ENCODE assay signal across 22 mouse cellular contexts in genomic region chr2:52315737-52316136, GRCm38 (mm10).
DNase-seq lines count a peak whose midpoint lies in the region; ATAC-seq and TF ChIP-seq lines count a peak whose summit lies in the region.
"Had no signal": no experiment of that assay in that cellular context is flagged by ENCODE, and none has a peak within 500 bp of the region (broad histone marks: within the 10 kb centered on the region; RNA-seq: fewer than 3 reads in every experiment).

No protein-coding gene starts in this region.

- no peak overlapping the region for H3K27ac ChIP-seq in hindbrain, postnatal 0 days
- H3K27ac ChIP-seq: forebrain, embryonic 12.5 days; heart, adult 2 months; hindbrain, embryonic 15.5 days; liver, embryonic 13.5 days; midbrain, embryonic 15.5 days; neural tube, embryonic 15.5 days; stomach, embryonic 15.5 days had no signal

- no peaks in the 10 kb centered on the region for H3K9me3 ChIP-seq in megakaryocyte, embryonic 14.5 days
- no peaks in the 10 kb centered on the region for H3K9me3 ChIP-seq in hindbrain, postnatal 0 days (ENCODE audit: low read length)
- H3K9me3 ChIP-seq: forebrain, embryonic 12.5 days; hindbrain, embryonic 15.5 days; liver, embryonic 13.5 days; midbrain, embryonic 15.5 days; neural tube, embryonic 15.5 days; stomach, embryonic 15.5 days had no signal

- 88% methylated on average over 3 of the region's 3 CpGs for WGBS in hindbrain, postnatal 0 days

- peak; percentile 21 for ATAC-seq in activated CD4-positive, CD25-positive, alpha-beta regulatory T cell, adult 4 months
- no peak for ATAC-seq in hindbrain, postnatal 0 days
- ATAC-seq: lung, postnatal 0 days; midbrain, embryonic 15.5 days had no signal

- no peak overlapping the region for H3K4me2 ChIP-seq in hindbrain, postnatal 0 days (ENCODE audit: low read depth, low read length)
- H3K4me2 ChIP-seq: forebrain, embryonic 12.5 days; hindbrain, embryonic 15.5 days; liver, embryonic 13.5 days; midbrain, embryonic 15.5 days; neural tube, embryonic 15.5 days; stomach, embryonic 15.5 days had no signal

- DNase-seq in 416B (ENCODE audit: low read depth): peak; percentile 45
- peak; percentile 13 for DNase-seq in A20 (ENCODE audit: low read depth, low spot score)
- DNase-seq in lung, postnatal 14 days: no peak
- no peak for DNase-seq in left cerebral cortex, postnatal 14 days (ENCODE audit: low spot score in 2 of 2)
- no peak for DNase-seq in hindbrain, postnatal 0 days (ENCODE audit: low spot score)
- DNase-seq: adrenal gland, postnatal 25 days; cerebellum, adult 9-11 months; embryo, embryonic 11 days; heart, adult 2 months; kidney, adult 8-10 months; kidney, postnatal 4 days; left cerebral cortex, postnatal 4 days; liver, embryonic 13.5 days; retina, postnatal 1 day had no signal

- no peaks in the 10 kb centered on the region for H3K36me3 ChIP-seq in megakaryocyte, embryonic 14.5 days (replicated peaks; ENCODE audit: low read length)
- H3K36me3 ChIP-seq in hindbrain, postnatal 0 days (ENCODE audit: insufficient read depth, low read length): no peaks in the 10 kb centered on the region
- H3K36me3 ChIP-seq: forebrain, embryonic 12.5 days; hindbrain, embryonic 15.5 days; liver, embryonic 13.5 days; midbrain, embryonic 15.5 days; neural tube, embryonic 15.5 days; stomach, embryonic 15.5 days had no signal

- H3K4me3 ChIP-seq in megakaryocyte, embryonic 14.5 days (replicated peaks): peak overlapping the region; percentile 68
- no peak overlapping the region for H3K4me3 ChIP-seq in hindbrain, postnatal 0 days (ENCODE audit: low read length)
- H3K4me3 ChIP-seq: forebrain, embryonic 12.5 days; heart, adult 2 months; hindbrain, embryonic 15.5 days; liver, embryonic 13.5 days; midbrain, embryonic 15.5 days; neural tube, embryonic 15.5 days; stomach, embryonic 15.5 days had no signal

- no peaks in the 10 kb centered on the region for H3K27me3 ChIP-seq in megakaryocyte, embryonic 14.5 days (replicated peaks)
- H3K27me3 ChIP-seq in hindbrain, postnatal 0 days (ENCODE audit: insufficient read depth, low read length): no peaks in the 10 kb centered on the region
- H3K27me3 ChIP-seq: forebrain, embryonic 12.5 days; hindbrain, embryonic 15.5 days; liver, embryonic 13.5 days; midbrain, embryonic 15.5 days; neural tube, embryonic 15.5 days; stomach, embryonic 15.5 days had no signal

- intact Hi-C loops in left cerebral cortex, postnatal 14 days (cut with DNase I): no loop called here

- no peak overlapping the region for H3K9ac ChIP-seq in hindbrain, postnatal 0 days (replicated peaks; ENCODE audit: low read length)
- H3K9ac ChIP-seq: forebrain, embryonic 12.5 days; hindbrain, embryonic 15.5 days; liver, embryonic 13.5 days; midbrain, embryonic 15.5 days; neural tube, embryonic 15.5 days; stomach, embryonic 15.5 days had no signal

- peaks cover 79% of the 10 kb centered on the region for H3K4me1 ChIP-seq in megakaryocyte, embryonic 14.5 days
- H3K4me1 ChIP-seq in hindbrain, postnatal 0 days (ENCODE audit: insufficient read depth, low read length): no peaks in the 10 kb centered on the region
- H3K4me1 ChIP-seq: forebrain, embryonic 12.5 days; hindbrain, embryonic 15.5 days; midbrain, embryonic 15.5 days; neural tube, embryonic 15.5 days; stomach, embryonic 15.5 days had no signal

- TF ChIP-seq CTCF in hindbrain, postnatal 0 days (IDR thresholded peaks at IDR 0.05; ENCODE audit: low read depth): no peak

Comparison
In these comparisons a context has a peak if more than half of its experiments do, and no peak if none do; other contexts are left out.
1. DNase-seq: peak in 416B (single experiment) and A20 (single experiment); none in lung, postnatal 14 days (single experiment), left cerebral cortex, postnatal 14 days (0 of 2) and hindbrain, postnatal 0 days (single experiment).